8 mouse cellular contexts compared by ENCODE assay signal in genomic region chr11:86993041-86994037, GRCm38 (mm10). TPM values are rescaled to one million over a fixed set of nuclear protein-coding genes. Genes with fewer than 3 reads are reported as not detected.
DNase-seq lines count a peak whose midpoint lies in the region; ATAC-seq lines count a peak whose summit lies in the region.

Gene Ypel2, minus strand, starts transcription at chr11:86993707.

- peak; percentile 98 for ATAC-seq in intestine, embryonic 15.5 days

- H3K36me3 ChIP-seq in intestine, embryonic 15.5 days, result no peaks in the 10 kb centered on the region

- H3K4me1 ChIP-seq in intestine, embryonic 15.5 days (replicated peaks), result peaks cover 16% of the 10 kb centered on the region; the same call in 1 of the 2 replicates

- no peaks in the 10 kb centered on the region for H3K9me3 ChIP-seq in intestine, embryonic 15.5 days

- intact Hi-C loops in gastrocnemius, postnatal 36 days (cut with DNase I), result loop anchor here (1.0 to 10.0 kb wide), 2 partner anchors 30 to 99 kb away; no protein-coding TSS in a partner anchor
- intact Hi-C loops in left cerebral cortex, postnatal 25 days (cut with DNase I), result loop anchor here (2.0 to 10.0 kb wide), 7 partner anchors 36 to 237 kb away; partner anchors contain the start of genes Cltc and Dhx40

- peak within 1 kb of the TSS; percentile 91 for H3K4me2 ChIP-seq in intestine, embryonic 15.5 days (replicated peaks)

- H3K4me3 ChIP-seq in intestine, embryonic 15.5 days (replicated peaks), result peak within 1 kb of the TSS; percentile 97

- peak within 1 kb of the TSS; percentile 92 for H3K27ac ChIP-seq in intestine, embryonic 15.5 days

- H3K9ac ChIP-seq in intestine, embryonic 15.5 days, result peak within 1 kb of the TSS; percentile 88

- H3K27me3 ChIP-seq in intestine, embryonic 15.5 days (replicated peaks), result no peaks in the 10 kb centered on the region

- peak; percentile 92 to 94 for DNase-seq in adrenal gland, adult 18-20 months (ENCODE audit: low spot score in 2 of 2)
- peak; percentile 96 for DNase-seq in embryo, embryonic 10.5 days (ENCODE audit: low spot score)
- DNase-seq in gastrocnemius, postnatal 36 days, result peak; percentile 94 to 95
- peak; percentile 98 to 99 for DNase-seq in left cerebral cortex, postnatal 25 days (ENCODE audit: low spot score in 2 of 2)
- DNase-seq in mesoderm, embryonic 11.5 days (ENCODE audit: low read depth, low spot score), result peak; percentile 97
- DNase-seq in right cerebral cortex, postnatal 25 days, result peak; percentile 98
- peak; percentile 93 to 95 for DNase-seq in urinary bladder, postnatal 36 days (ENCODE audit: low spot score in 2 of 2)

- under 1% methylated on average over 96 of the region's 96 CpGs for WGBS in intestine, embryonic 15.5 days

RNA-seq across cellular contexts. Expression of gene Ypel2, which starts in this region (rescaled TPM):
- 10 to 100 TPM; 12.8 to 31.2 TPM for total RNA-seq in adrenal gland, adult 18-20 months (2021)
- total RNA-seq in gastrocnemius, postnatal 36 days (2021), result 1 to 10 TPM; 4.1 to 4.8 TPM
- 7.5 TPM in 2 replicates for polyA plus RNA-seq in intestine, embryonic 15.5 days (2015; fragmentation: Nextera tagmentation; extraction: Ambion mirVana)
- 10 to 100 TPM; 49.8 to 61.2 TPM for total RNA-seq in left cerebral cortex, postnatal 25 days (2021)

Comparison
In these comparisons a context has a peak if more than half of its experiments do, and no peak if none do; other contexts are left out.
1. Peak in every context shown above with its lines: DNase-seq, ATAC-seq, H3K4me3 ChIP-seq and H3K27ac ChIP-seq.